Mouse (Mus musculus) neural tube, embryonic 13.5 days (tissue): ENCODE data around the gene Cdh13. TPM values are rescaled to one million over a fixed set of nuclear protein-coding genes. Genes with fewer than 3 reads are reported as not detected.

ENCODE experiments used
- ATAC-seq: fragments of 200-750 bp; cut with Nextera tagmentation; 2 replicates; pipeline ENCODE4 v1.8.0; 2017; ENCODE audit warnings: low read depth, mild to moderate bottlenecking, moderate TSS enrichment, moderate library complexity
- H3K27ac ChIP-seq: fragments of 300-500 bp; sonication (generic); replicated peaks from 2 replicates; pipeline ENCODE4 v1.5.1; 2015; ENCODE audit warnings: moderate library complexity, mild to moderate bottlenecking, inconsistent platforms
- H3K27me3 ChIP-seq: fragments of 300-500 bp; sonication (generic); 2 replicates; pipeline ENCODE4 v1.6.1; 2015; ENCODE audit warnings: mild to moderate bottlenecking, inconsistent platforms
- H3K36me3 ChIP-seq: fragments of 300-500 bp; sonication (generic); 2 replicates; pipeline ENCODE4 v1.6.1; 2015; ENCODE audit warnings: mild to moderate bottlenecking, inconsistent platforms
- H3K4me1 ChIP-seq: fragments of 300-500 bp; sonication (generic); replicated peaks from 2 replicates; pipeline ENCODE4 v1.6.1; 2015; ENCODE audit warnings: inconsistent platforms
- H3K4me2 ChIP-seq: fragments of 300-500 bp; sonication (generic); 2 replicates; pipeline ENCODE4 v1.6.1; 2015; ENCODE audit warnings: inconsistent platforms, mild to moderate bottlenecking, moderate library complexity
- H3K4me3 ChIP-seq: fragments of 300-500 bp; sonication (generic); 2 replicates; pipeline ENCODE4 v1.5.1; 2015; ENCODE audit warnings: mild to moderate bottlenecking, inconsistent platforms
- H3K9ac ChIP-seq: fragments of 300-500 bp; sonication (generic); 2 replicates; pipeline ENCODE4 v1.6.1; 2015; ENCODE audit warnings: moderate library complexity, mild to moderate bottlenecking, inconsistent platforms
- H3K9me3 ChIP-seq: fragments of 300-500 bp; sonication (generic); 2 replicates; pipeline ENCODE4 v1.6.1; 2016; ENCODE audit warnings: inconsistent platforms
- WGBS: fragments of 180-500 bp; shearing (Covaris S2); methylation state at CpG from one replicate; pipeline ENCODE4 v1.1.7; 2015; 5-methylcytosine and 5-hydroxymethylcytosine counted together
- polyA plus RNA-seq: library from polyadenylated mRNA; unstranded; fragments of >200 nt; fragmentation: Nextera tagmentation; extraction: Ambion mirVana; gene quantifications from 2 replicates; pipeline ENCODE4 v1.2.1, GENCODE M21; 2015

Cdh13 gene
- polyA plus RNA-seq, 1 experiment from 2014 or later: 69.8 TPM

DNA sequence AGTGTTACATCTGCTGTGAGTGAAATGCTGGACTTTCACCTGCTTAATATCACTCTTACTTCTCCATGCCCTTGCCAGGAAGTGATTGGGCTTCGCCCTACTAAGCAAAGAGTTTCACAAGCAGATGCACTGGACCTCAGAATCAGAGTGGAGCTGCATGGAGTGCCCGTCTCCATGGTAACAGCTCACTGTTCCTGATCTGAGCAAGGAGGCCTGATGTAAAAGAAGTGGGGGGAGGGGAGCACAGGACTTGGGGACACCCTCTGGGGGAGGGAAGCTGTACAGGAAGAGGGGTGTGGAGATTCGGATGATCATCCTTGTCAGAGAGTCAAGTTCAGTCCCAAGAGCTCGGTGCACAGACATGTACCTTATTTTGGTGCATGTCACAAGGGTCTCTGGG is 384.2 kb downstream of the Cdh13 start:
- no peak overlapping the region for H3K4me2 ChIP-seq
- no peak overlapping the region for H3K27ac ChIP-seq
- no peak overlapping the region for H3K4me3 ChIP-seq
- WGBS: 80% methylated on average over 4 of the region's 4 CpGs
- no peaks in the 10 kb centered on the region for H3K9me3 ChIP-seq
- no peaks in the 10 kb centered on the region for H3K36me3 ChIP-seq
- H3K9ac ChIP-seq: no peak overlapping the region
- ATAC-seq: no peak
- peaks cover 14% of the 10 kb centered on the region for H3K4me1 ChIP-seq
- no peaks in the 10 kb centered on the region for H3K27me3 ChIP-seq

DNA sequence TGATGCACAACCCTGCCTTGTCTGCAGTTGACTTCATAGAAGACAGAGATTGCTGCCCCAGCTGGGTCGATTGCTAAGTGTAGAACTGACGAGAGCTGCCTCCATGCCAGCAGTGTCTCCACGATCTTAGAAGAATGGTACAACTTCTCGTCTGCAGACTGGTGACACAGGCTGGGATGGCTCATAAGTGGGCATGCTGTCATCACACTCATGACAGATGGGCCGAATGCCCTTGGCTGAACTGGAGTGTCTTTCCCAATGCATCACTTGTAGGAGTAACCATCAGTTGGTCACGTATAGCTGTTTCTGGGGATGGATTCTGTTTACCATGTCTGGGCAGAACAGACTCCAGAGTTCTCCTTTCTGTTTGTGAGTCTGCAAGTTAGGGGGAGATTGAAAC is 392.7 kb downstream of the Cdh13 start:
- H3K9ac ChIP-seq: no peak overlapping the region
- no peaks in the 10 kb centered on the region for H3K9me3 ChIP-seq
- H3K36me3 ChIP-seq: no peaks in the 10 kb centered on the region
- no peak for ATAC-seq
- H3K4me1 ChIP-seq: no peaks in the 10 kb centered on the region
- no peak overlapping the region for H3K4me3 ChIP-seq
- no peak overlapping the region for H3K4me2 ChIP-seq
- H3K27ac ChIP-seq: no peak overlapping the region
- WGBS: 90% methylated on average over 6 of the region's 6 CpGs
- H3K27me3 ChIP-seq: no peaks in the 10 kb centered on the region

DNA sequence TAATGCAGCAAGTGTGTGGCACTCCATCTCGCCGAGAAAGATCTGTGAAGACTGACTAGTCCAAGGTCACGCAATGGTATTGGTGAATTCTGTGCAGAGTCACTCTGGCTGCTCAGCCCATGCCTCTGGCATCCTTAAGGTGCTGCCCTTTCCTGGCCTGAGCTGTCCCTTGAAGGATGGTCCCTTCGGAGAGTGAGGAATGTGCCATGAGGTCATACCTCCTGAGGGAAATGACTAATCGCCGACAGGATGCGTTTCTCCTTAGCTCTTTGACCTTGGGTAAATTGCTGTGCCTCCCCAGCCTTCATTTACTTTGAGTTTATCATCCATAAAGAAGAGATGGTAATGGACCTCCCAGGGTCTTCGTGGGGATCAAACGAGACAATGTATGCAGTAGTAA is 395.8 kb downstream of the Cdh13 start:
- no peaks in the 10 kb centered on the region for H3K36me3 ChIP-seq
- H3K9ac ChIP-seq: no peak overlapping the region
- H3K4me1 ChIP-seq: peaks cover 10% of the 10 kb centered on the region; the same call in 1 of the 2 replicates
- 77% methylated on average over 9 of the region's 9 CpGs for WGBS
- no peak overlapping the region for H3K4me3 ChIP-seq
- H3K27me3 ChIP-seq: no peaks in the 10 kb centered on the region
- H3K4me2 ChIP-seq: no peak overlapping the region
- ATAC-seq: no peak
- H3K27ac ChIP-seq: no peak overlapping the region
- H3K9me3 ChIP-seq: no peaks in the 10 kb centered on the region

DNA sequence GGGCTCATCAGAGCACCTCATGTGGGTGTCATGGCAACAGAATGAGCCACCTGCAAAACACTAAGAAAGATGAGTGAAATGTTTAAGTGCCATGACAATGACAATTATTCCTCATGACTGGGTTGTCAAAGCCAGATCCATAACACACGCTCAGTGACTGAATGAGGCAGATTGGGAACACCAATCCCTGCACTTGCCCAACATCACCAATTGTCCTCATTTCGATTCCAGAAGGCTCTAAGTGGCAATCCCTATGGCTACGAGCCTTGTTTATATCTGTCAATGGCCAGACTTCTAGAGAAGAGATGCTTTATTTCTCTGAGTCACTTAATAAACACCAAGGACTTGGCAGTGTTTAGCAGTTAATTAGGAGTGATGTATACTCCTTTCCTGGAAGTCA is 399.9 kb downstream of the Cdh13 start:
- no peak for ATAC-seq

DNA sequence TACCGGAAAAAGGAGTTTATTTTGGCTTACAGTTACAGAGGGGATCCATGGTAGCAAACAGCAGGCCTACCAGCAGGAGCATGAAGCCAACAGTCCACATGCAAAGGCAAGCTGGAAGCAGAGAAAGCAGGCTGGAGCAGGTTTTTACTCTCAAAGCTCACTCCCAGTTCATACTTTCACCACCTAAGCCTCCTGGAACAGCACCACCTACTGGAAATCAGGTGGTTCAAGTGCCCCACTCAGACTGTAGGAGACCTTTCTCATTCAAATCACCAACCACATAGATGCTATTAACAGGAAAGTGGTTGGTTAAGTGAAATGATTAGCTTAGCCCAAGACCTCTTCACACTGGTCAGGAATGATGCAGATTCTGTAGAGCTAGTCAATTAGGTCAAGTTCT is 402.3 kb downstream of the Cdh13 start:
- no peak overlapping the region for H3K4me2 ChIP-seq
- no peak overlapping the region for H3K27ac ChIP-seq
- H3K27me3 ChIP-seq: no peaks in the 10 kb centered on the region
- WGBS: 92% methylated on average over 1 of the region's 1 CpGs
- H3K4me1 ChIP-seq: peaks cover 13% of the 10 kb centered on the region; the same call in 1 of the 2 replicates
- no peaks in the 10 kb centered on the region for H3K36me3 ChIP-seq
- H3K9me3 ChIP-seq: no peaks in the 10 kb centered on the region
- no peak overlapping the region for H3K9ac ChIP-seq
- no peak overlapping the region for H3K4me3 ChIP-seq
- no peak for ATAC-seq

More for the DNA sequence above, 399.9 kb downstream of the Cdh13 start:
- no peak overlapping the region for H3K4me2 ChIP-seq
- no peaks in the 10 kb centered on the region for H3K36me3 ChIP-seq
- no peaks in the 10 kb centered on the region for H3K27me3 ChIP-seq
- H3K4me3 ChIP-seq: no peak overlapping the region
- 46% methylated on average over 3 of the region's 3 CpGs for WGBS
- peaks cover 10% of the 10 kb centered on the region; the same call in 1 of the 2 replicates for H3K4me1 ChIP-seq
- H3K27ac ChIP-seq: no peak overlapping the region
- H3K9ac ChIP-seq: no peak overlapping the region
- H3K9me3 ChIP-seq: no peaks in the 10 kb centered on the region

DNA sequence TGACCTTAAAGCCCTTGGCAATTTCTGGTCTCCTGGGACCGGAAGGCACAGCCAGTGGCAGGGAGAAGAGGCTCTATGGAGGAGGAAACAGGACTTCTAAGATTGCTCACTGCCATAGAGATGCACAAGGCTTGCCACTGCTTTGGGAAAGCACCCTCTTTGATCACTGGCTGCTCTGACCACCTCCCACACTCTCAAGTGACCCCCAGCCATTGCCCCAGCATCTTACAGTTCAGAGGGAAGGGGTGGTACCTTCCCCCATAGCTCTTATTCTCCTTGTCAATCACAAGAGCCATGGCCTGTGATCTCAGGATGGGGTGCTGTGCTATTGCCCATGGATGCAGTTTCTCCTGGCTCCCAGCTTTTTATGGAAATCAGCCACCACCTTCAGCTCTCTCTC is 406.3 kb downstream of the Cdh13 start:
- Histone ChIP-seq H3K4me3 (no peak overlapping the region), H3K9ac (no peak overlapping the region), H3K9me3 (no peaks in the 10 kb centered on the region), H3K27me3 (no peaks in the 10 kb centered on the region), H3K36me3 (no peaks in the 10 kb centered on the region), H3K27ac (no peak overlapping the region), H3K4me2 (no peak overlapping the region), H3K4me1 (0 out of 2 replicates have a peak, but pooled peaks cover 3% of the 10 kb centered on the region)
- no peak for ATAC-seq
- WGBS: 32% methylated on average over 1 of the region's 1 CpGs

- no peak for ATAC-seq
- no peaks in the 10 kb centered on the region for H3K4me1 ChIP-seq
- 82% methylated on average over 22 of the region's 22 CpGs for WGBS
Observed at GRCm38 (mm10) chr8:118701312-118701880, 417.9 kb downstream of the Cdh13 start.

DNA sequence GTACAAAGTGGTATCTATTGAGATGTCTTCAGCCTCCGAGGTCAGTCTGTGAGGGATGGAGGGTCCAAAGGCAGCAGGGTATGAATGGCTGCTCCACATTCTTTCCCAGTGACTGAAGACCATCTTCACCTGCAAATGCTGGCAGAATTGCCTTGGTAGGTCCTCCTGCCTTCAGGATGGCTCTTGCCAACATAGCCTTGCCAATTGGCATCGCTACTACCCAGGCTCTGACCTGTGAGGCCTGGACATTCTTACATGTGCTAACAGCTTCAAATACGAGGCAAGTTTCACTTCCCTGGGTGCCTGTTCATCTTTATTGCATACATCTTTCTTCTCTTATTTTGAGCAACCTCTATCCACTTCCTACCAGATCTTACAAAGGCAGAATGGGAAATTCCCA is 425.8 kb downstream of the Cdh13 start:
- H3K4me3 ChIP-seq: no peak overlapping the region
- WGBS: 91% methylated on average over 3 of the region's 3 CpGs
- H3K4me2 ChIP-seq: no peak overlapping the region
- no peaks in the 10 kb centered on the region for H3K36me3 ChIP-seq
- H3K9me3 ChIP-seq: peaks cover 11% of the 10 kb centered on the region
- no peak overlapping the region for H3K27ac ChIP-seq
- H3K9ac ChIP-seq: no peak overlapping the region
- H3K4me1 ChIP-seq: no peaks in the 10 kb centered on the region
- H3K27me3 ChIP-seq: no peaks in the 10 kb centered on the region
- no peak for ATAC-seq

More at GRCm38 (mm10) chr8:118701312-118701880, 417.9 kb downstream of the Cdh13 start:
- Histone ChIP-seq H3K36me3 (no peaks in the 10 kb centered on the region), H3K9me3 (0 out of 2 replicates have a peak, but pooled peaks cover 3% of the 10 kb centered on the region), H3K4me2 (no peak overlapping the region), H3K27ac (no peak overlapping the region), H3K27me3 (no peaks in the 10 kb centered on the region), H3K4me3 (no peak overlapping the region), H3K9ac (no peak overlapping the region)

DNA sequence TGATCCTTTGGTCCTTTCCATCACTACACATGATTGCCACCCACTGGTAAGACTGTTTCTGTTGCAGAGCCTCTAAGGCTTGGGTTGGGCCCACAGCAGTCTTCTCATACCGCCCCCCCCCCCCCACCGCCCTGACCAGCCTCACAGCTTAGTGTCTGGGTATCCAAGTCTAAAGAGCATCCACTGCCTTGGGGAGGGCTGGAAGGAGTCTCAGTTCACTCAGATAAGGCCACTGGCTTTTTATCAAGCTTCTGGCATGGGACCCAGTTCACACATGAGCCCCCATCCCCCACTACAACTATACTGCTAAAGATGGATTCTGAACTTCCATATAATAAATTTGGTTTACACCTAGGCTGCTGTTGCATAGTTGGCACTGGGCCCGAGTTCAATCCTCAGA is 428.1 kb downstream of the Cdh13 start:
- no peaks in the 10 kb centered on the region for H3K4me1 ChIP-seq
- no peak for ATAC-seq
- no peak overlapping the region for H3K4me2 ChIP-seq
- H3K9ac ChIP-seq: no peak overlapping the region
- peaks cover 11% of the 10 kb centered on the region for H3K9me3 ChIP-seq
- H3K27me3 ChIP-seq: no peaks in the 10 kb centered on the region
- WGBS: 86% methylated on average over 3 of the region's 3 CpGs
- no peak overlapping the region for H3K27ac ChIP-seq
- H3K36me3 ChIP-seq: no peaks in the 10 kb centered on the region
- H3K4me3 ChIP-seq: no peak overlapping the region

DNA sequence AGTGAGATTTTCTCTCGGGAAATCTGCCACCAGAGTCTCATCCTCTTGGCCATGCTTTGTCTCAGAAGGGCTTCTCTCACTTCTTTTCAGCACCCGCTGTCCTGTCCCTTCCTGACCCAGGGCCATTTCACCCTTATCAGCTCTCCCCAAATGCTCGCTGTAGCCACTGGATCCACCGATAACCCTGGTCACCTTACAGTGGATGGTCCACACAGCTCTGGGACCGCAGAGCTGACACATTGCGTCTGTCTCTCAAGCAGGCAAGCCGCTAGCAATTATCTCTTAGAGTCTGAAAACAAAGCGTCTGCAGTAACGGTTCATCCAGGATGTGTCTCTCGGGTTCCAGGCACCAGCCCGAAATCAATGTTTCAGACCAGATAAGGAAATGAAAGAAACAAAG is 429.6 kb downstream of the Cdh13 start:
- H3K4me2 ChIP-seq: no peak overlapping the region
- no peak for ATAC-seq
- H3K9me3 ChIP-seq: peaks cover 11% of the 10 kb centered on the region
- H3K4me3 ChIP-seq: no peak overlapping the region
- H3K4me1 ChIP-seq: no peaks in the 10 kb centered on the region
- H3K27ac ChIP-seq: no peak overlapping the region
- no peak overlapping the region for H3K9ac ChIP-seq
- 83% methylated on average over 11 of the region's 11 CpGs for WGBS
- no peaks in the 10 kb centered on the region for H3K27me3 ChIP-seq
- H3K36me3 ChIP-seq: no peaks in the 10 kb centered on the region

GRCm38 (mm10) chr8:118713596-118713995 is 430.1 kb downstream of the Cdh13 start:
- 82% methylated on average over 3 of the region's 3 CpGs for WGBS
- no peaks in the 10 kb centered on the region for H3K36me3 ChIP-seq

DNA sequence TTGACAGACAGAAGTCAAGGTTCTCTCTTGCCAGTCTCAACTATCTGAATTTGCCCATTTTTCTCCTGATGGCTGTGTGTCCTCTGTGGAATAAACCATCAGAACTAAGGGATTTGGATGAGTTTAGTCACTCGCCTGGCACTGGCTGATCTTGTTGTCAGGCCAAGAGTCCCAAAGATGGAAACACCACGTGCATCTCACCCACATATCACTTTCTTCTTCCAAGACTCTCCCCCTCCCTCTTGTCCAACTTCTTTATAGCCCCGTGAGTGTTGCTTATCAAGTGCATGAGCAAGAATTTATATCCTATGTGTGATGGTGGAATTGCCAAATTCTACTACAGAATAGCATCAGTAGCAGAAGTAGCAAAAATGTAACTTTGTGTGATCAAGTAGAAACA is 439.4 kb downstream of the Cdh13 start:
- Histone ChIP-seq H3K9ac (no peak overlapping the region), H3K4me1 (no peaks in the 10 kb centered on the region), H3K9me3 (no peaks in the 10 kb centered on the region), H3K36me3 (no peaks in the 10 kb centered on the region), H3K27me3 (no peaks in the 10 kb centered on the region), H3K4me3 (no peak overlapping the region), H3K27ac (no peak overlapping the region; the same call in 1 of the 2 replicates), H3K4me2 (no peak overlapping the region)
- ATAC-seq: no peak
- WGBS: 79% methylated on average over 3 of the region's 3 CpGs

More at GRCm38 (mm10) chr8:118713596-118713995, 430.1 kb downstream of the Cdh13 start:
- H3K4me2 ChIP-seq: no peak overlapping the region
- no peak overlapping the region for H3K9ac ChIP-seq
- peaks cover 11% of the 10 kb centered on the region for H3K9me3 ChIP-seq
- no peaks in the 10 kb centered on the region for H3K4me1 ChIP-seq
- H3K27ac ChIP-seq: no peak overlapping the region
- ATAC-seq: no peak
- no peak overlapping the region for H3K4me3 ChIP-seq
- H3K27me3 ChIP-seq: no peaks in the 10 kb centered on the region

GRCm38 (mm10) chr8:118725651-118726050 is 442.1 kb downstream of the Cdh13 start:
- no peak for ATAC-seq

More at GRCm38 (mm10) chr8:118725651-118726050, 442.1 kb downstream of the Cdh13 start:
- H3K4me1 ChIP-seq: no peaks in the 10 kb centered on the region
- no peak overlapping the region for H3K9ac ChIP-seq
- WGBS: 94% methylated on average over 5 of the region's 5 CpGs
- H3K4me3 ChIP-seq: no peak overlapping the region
- no peaks in the 10 kb centered on the region for H3K27me3 ChIP-seq
- H3K27ac ChIP-seq: no peak overlapping the region
- no peaks in the 10 kb centered on the region for H3K36me3 ChIP-seq
- no peak overlapping the region for H3K4me2 ChIP-seq
- H3K9me3 ChIP-seq: no peaks in the 10 kb centered on the region
